In genomic region chr19:33589626-33590302, GRCm38 (mm10) we compare ENCODE assay signal across 9 mouse cellular contexts. TPM values are rescaled to one million over a fixed set of nuclear protein-coding genes. Genes with fewer than 3 reads are reported as not detected.
DNase-seq lines count a peak whose midpoint lies in the region; ATAC-seq and TF ChIP-seq lines count a peak whose summit lies in the region.
"Not testable (repeated sequence)": the region's sequence is repeated elsewhere in the genome, so short reads cannot be mapped to it uniquely, and the experiment has no call there.
"Had no signal": no experiment of that assay in that cellular context is flagged by ENCODE, and none has a peak within 500 bp of the region (broad histone marks: within the 10 kb centered on the region; RNA-seq: fewer than 3 reads in every experiment).

No protein-coding gene starts in this region.

- peak overlapping the region; percentile 40 for H3K4me2 ChIP-seq in midbrain, embryonic 11.5 days

- H3K27me3 ChIP-seq in limb, embryonic 10.5 days (ENCODE audit: low read depth, poor library complexity, severe bottlenecking); midbrain, embryonic 11.5 days (ENCODE audit: control insufficient read depth, insufficient read depth, low read length): not testable (repeated sequence)

- TF ChIP-seq POLR2A in brain, embryonic 14.5 days (IDR thresholded peaks at IDR 0.05; ENCODE audit: borderline replicate concordance, extremely low read depth, insufficient read depth, insufficient read length, poor library complexity, severe bottlenecking); embryonic fibroblast, embryonic 13.5 days (IDR thresholded peaks at IDR 0.05; ENCODE audit: low read depth, low read length): not testable (repeated sequence)

- H3K9ac ChIP-seq in midbrain, embryonic 11.5 days (ENCODE audit: low read length), result peak overlapping the region; percentile 58

- not testable (repeated sequence) for H3K36me3 ChIP-seq in limb, embryonic 10.5 days; midbrain, embryonic 11.5 days (ENCODE audit: control insufficient read depth, insufficient read depth, low read length)

- TF ChIP-seq CTCF in brain, embryonic 14.5 days (IDR thresholded peaks at IDR 0.05; ENCODE audit: borderline replicate concordance, extremely low read depth, insufficient read depth, insufficient read length); embryonic fibroblast, embryonic 13.5 days (IDR thresholded peaks at IDR 0.05; ENCODE audit: borderline replicate concordance, insufficient read depth, low read length): not testable (repeated sequence)

- DNase-seq in brain, embryonic 14.5 days (ENCODE audit: low read depth), result peak; percentile 92
- DNase-seq in heart, adult 9 months (ENCODE audit: low spot score in 2 of 2), result peak; percentile 67 to 70
- DNase-seq in kidney, adult 8-10 months, result peak; percentile 23 to 46
- DNase-seq in limb, embryonic 10.5 days (ENCODE audit: low spot score), result peak; percentile 70
- peak; percentile 93 for DNase-seq in midbrain, embryonic 11.5 days (ENCODE audit: low spot score, missing footprints)
- peak; percentile 54 for DNase-seq in right cerebral cortex, postnatal 4 days
- DNase-seq in yolk sac, embryonic 10.5 days (ENCODE audit: low spot score), result peak; percentile 62

- H3K4me1 ChIP-seq in embryonic fibroblast, embryonic 13.5 days (ENCODE audit: control insufficient read depth, insufficient read depth, low read length); limb, embryonic 10.5 days; midbrain, embryonic 11.5 days (ENCODE audit: control insufficient read depth, insufficient read depth, low read length): not testable (repeated sequence)

- H3K27ac ChIP-seq in embryonic fibroblast, embryonic 13.5 days (ENCODE audit: insufficient read depth, low read length); midbrain, embryonic 11.5 days (ENCODE audit: low read depth, low read length): not testable (repeated sequence)
- H3K27ac ChIP-seq in limb, embryonic 10.5 days, result peak overlapping the region; percentile 80

- 7% methylated on average over 10 of the region's 38 CpGs for WGBS in limb, embryonic 10.5 days
- WGBS in midbrain, embryonic 11.5 days, result 1% methylated on average over 10 of the region's 38 CpGs

- peak; percentile 99 for ATAC-seq in midbrain, embryonic 11.5 days (ENCODE audit: low FRiP score)

- H3K4me3 ChIP-seq in embryonic fibroblast, embryonic 13.5 days (ENCODE audit: insufficient read depth, low read length), result 0 out of 2 replicates have a peak overlapping the region, but pooled peaks have one; percentile 11
- H3K4me3 ChIP-seq in limb, embryonic 10.5 days, result peak overlapping the region; percentile 48
- H3K4me3 ChIP-seq in midbrain, embryonic 11.5 days (ENCODE audit: low read depth, low read length), result peak overlapping the region; percentile 29

- not testable (repeated sequence) for H3K9me3 ChIP-seq in limb, embryonic 10.5 days (replicated peaks); midbrain, embryonic 11.5 days (ENCODE audit: control insufficient read depth, low read length)

RNA-seq across cellular contexts. Expression of gene Gm8978, which starts 35.3 kb away (rescaled TPM):
- not detected in 2 replicates for polyA plus RNA-seq in brain, embryonic 14.5 days (2012; rRNA removed)
- not detected in 2 replicates for polyA plus RNA-seq in embryonic fibroblast, embryonic 13.5 days (2011; ENCODE audit: insufficient read length, low read depth, missing spikeins)
- not detected in 2 replicates for polyA plus RNA-seq in limb, embryonic 10.5 days (2016; fragmentation: Nextera tagmentation; extraction: Ambion mirVana)
- polyA plus RNA-seq in midbrain, embryonic 11.5 days (2014; fragmentation: Nextera tagmentation; extraction: Ambion mirVana), result not detected in 2 replicates
- polyA plus RNA-seq: myocyte had no signal

Comparison
In these comparisons a context has a peak if more than half of its experiments do, and no peak if none do; other contexts are left out.
1. DNase-seq: peak in every context shown above with its lines; median percentile 93 in midbrain, embryonic 11.5 days; 92 in brain, embryonic 14.5 days; 70 in limb, embryonic 10.5 days; 68 in heart, adult 9 months; 62 in yolk sac, embryonic 10.5 days; 54 in right cerebral cortex, postnatal 4 days; 34 in kidney, adult 8-10 months.